Mouse (Mus musculus) midbrain, embryonic 10.5 days (tissue): ENCODE measurements around the gene Mex3d. TPM values are rescaled to one million over a fixed set of nuclear protein-coding genes. Genes with fewer than 3 reads are reported as not detected.

Experiments
- DNase-seq: peaks from one replicate; pipeline ENCODE4 v3.0.0-alpha.2; 2017; ENCODE audit warnings: low spot score
- H3K27ac ChIP-seq: fragments of 300-500 bp; sonication (generic); replicated peaks from 2 replicates; pipeline ENCODE4 v1.5.1; 2016; ENCODE audit warnings: mild to moderate bottlenecking
- H3K27me3 ChIP-seq: fragments of 300-500 bp; sonication (generic); 2 replicates; pipeline ENCODE4 v1.6.1; 2016; ENCODE audit warnings: low read depth, mild to moderate bottlenecking; ENCODE audit not compliant: poor library complexity, severe bottlenecking
- H3K36me3 ChIP-seq: fragments of 300-500 bp; sonication (generic); 2 replicates; pipeline ENCODE4 v1.6.1; 2016; ENCODE audit warnings: mild to moderate bottlenecking, moderate library complexity
- H3K4me1 ChIP-seq: fragments of 300-500 bp; sonication (generic); 2 replicates; pipeline ENCODE4 v1.6.1; 2016
- H3K4me3 ChIP-seq: fragments of 300-500 bp; sonication (generic); 2 replicates; pipeline ENCODE4 v1.5.1; 2016; ENCODE audit warnings: mild to moderate bottlenecking, moderate library complexity
- H3K9me3 ChIP-seq: fragments of 300-500 bp; sonication (generic); replicated peaks from 2 replicates; pipeline ENCODE4 v1.6.1; 2016; ENCODE audit warnings: mild to moderate bottlenecking
- WGBS: fragments of 180-500 bp; shearing (Covaris S2); methylation state at CpG from one replicate; pipeline ENCODE4 v1.1.7; 2016; 5-methylcytosine and 5-hydroxymethylcytosine counted together
- polyA plus RNA-seq: library from polyadenylated mRNA; unstranded; fragments of >200 nt; fragmentation: Nextera tagmentation; extraction: Ambion mirVana; gene quantifications from 2 replicates; pipeline ENCODE4 v1.2.1, GENCODE M21; 2016

Gene Mex3d
- polyA plus RNA-seq, 1 experiment from 2014 or later, result 6.3 TPM

GRCm38 (mm10) chr10:80423562-80423961 is 36.1 kb upstream of the Mex3d start:
- Histone ChIP-seq H3K36me3 (peaks cover 100% of the 10 kb centered on the region), H3K4me3 (no peak overlapping the region), H3K9me3 (peaks cover 7% of the 10 kb centered on the region; the same call in 1 of the 2 replicates), H3K27me3 (no peaks in the 10 kb centered on the region), H3K27ac (0 out of 2 replicates have a peak overlapping the region, but pooled peaks have one; percentile 30), H3K4me1 (peaks cover 18% of the 10 kb centered on the region)
- WGBS, result 54% methylated on average over 4 of the region's 4 CpGs
- DNase-seq, result no peak

GRCm38 (mm10) chr10:80421651-80422472 is 34.4 kb upstream of the Mex3d start:
- Histone ChIP-seq H3K4me1 (peaks cover 18% of the 10 kb centered on the region), H3K36me3 (peaks cover 100% of the 10 kb centered on the region), H3K27me3 (no peaks in the 10 kb centered on the region), H3K9me3 (peaks cover 7% of the 10 kb centered on the region; the same call in 1 of the 2 replicates), H3K27ac (no peak overlapping the region), H3K4me3 (no peak overlapping the region)
- no peak for DNase-seq
- 90% methylated on average over 9 of the region's 9 CpGs for WGBS

- Histone ChIP-seq H3K27me3 (no peaks in the 10 kb centered on the region), H3K9me3 (peaks cover 4% of the 10 kb centered on the region; the same call in 1 of the 2 replicates), H3K4me3 (0 out of 2 replicates have a peak overlapping the region, but pooled peaks have one; percentile 2), H3K27ac (no peak overlapping the region), H3K36me3 (peaks cover 100% of the 10 kb centered on the region), H3K4me1 (peaks cover 18% of the 10 kb centered on the region)
- WGBS, result 95% methylated on average over 8 of the region's 8 CpGs
- DNase-seq, result no peak
Measured at GRCm38 (mm10) chr10:80421208-80421607, 33.7 kb upstream of the Mex3d start.

GRCm38 (mm10) chr10:80420729-80421128 is 33.3 kb upstream of the Mex3d start:
- DNase-seq, result no peak
- WGBS, result 92% methylated on average over 10 of the region's 10 CpGs
- peaks cover 100% of the 10 kb centered on the region for H3K36me3 ChIP-seq
- H3K9me3 ChIP-seq, result no peaks in the 10 kb centered on the region; the same call in 1 of the 2 replicates
- H3K4me3 ChIP-seq, result 0 out of 2 replicates have a peak overlapping the region, but pooled peaks have one; percentile 2
- H3K27me3 ChIP-seq, result no peaks in the 10 kb centered on the region
- no peak overlapping the region for H3K27ac ChIP-seq
- H3K4me1 ChIP-seq, result peaks cover 18% of the 10 kb centered on the region

GRCm38 (mm10) chr10:80419419-80419818 is 32.0 kb upstream of the Mex3d start:
- no peaks in the 10 kb centered on the region for H3K9me3 ChIP-seq
- peaks cover 100% of the 10 kb centered on the region for H3K36me3 ChIP-seq
- no peak overlapping the region for H3K4me3 ChIP-seq
- peaks cover 16% of the 10 kb centered on the region for H3K4me1 ChIP-seq
- no peak overlapping the region for H3K27ac ChIP-seq
- no peak for DNase-seq
- no peaks in the 10 kb centered on the region for H3K27me3 ChIP-seq
- WGBS, result 96% methylated on average over 8 of the region's 8 CpGs

- 89% methylated on average over 3 of the region's 3 CpGs for WGBS
- no peak for DNase-seq
- H3K27ac ChIP-seq, result no peak overlapping the region
- H3K4me1 ChIP-seq, result peaks cover 5% of the 10 kb centered on the region; the same call in 1 of the 2 replicates
- no peaks in the 10 kb centered on the region for H3K27me3 ChIP-seq
- H3K9me3 ChIP-seq, result no peaks in the 10 kb centered on the region
- H3K36me3 ChIP-seq, result peaks cover 100% of the 10 kb centered on the region
- H3K4me3 ChIP-seq, result no peak overlapping the region
Measured at GRCm38 (mm10) chr10:80418311-80418710, 30.9 kb upstream of the Mex3d start.

GRCm38 (mm10) chr10:80417841-80418240 is 30.4 kb upstream of the Mex3d start:
- Histone ChIP-seq H3K36me3 (peaks cover 100% of the 10 kb centered on the region), H3K27ac (no peak overlapping the region), H3K9me3 (no peaks in the 10 kb centered on the region), H3K4me1 (0 out of 2 replicates have a peak, but pooled peaks cover 2% of the 10 kb centered on the region), H3K27me3 (no peaks in the 10 kb centered on the region), H3K4me3 (no peak overlapping the region)
- WGBS, result 94% methylated on average over 1 of the region's 1 CpGs
- DNase-seq, result no peak

- 91% methylated on average over 10 of the region's 10 CpGs for WGBS
- no peaks in the 10 kb centered on the region for H3K9me3 ChIP-seq
- DNase-seq, result no peak
- 0 out of 2 replicates have a peak, but pooled peaks cover 2% of the 10 kb centered on the region for H3K4me1 ChIP-seq
- H3K27me3 ChIP-seq, result no peaks in the 10 kb centered on the region
- no peak overlapping the region for H3K4me3 ChIP-seq
- H3K36me3 ChIP-seq, result peaks cover 100% of the 10 kb centered on the region
- no peak overlapping the region for H3K27ac ChIP-seq
Measured at GRCm38 (mm10) chr10:80417371-80417770, 29.9 kb upstream of the Mex3d start.

GRCm38 (mm10) chr10:80415566-80415965 is 28.1 kb upstream of the Mex3d start:
- no peak for DNase-seq
- Histone ChIP-seq H3K27me3 (no peaks in the 10 kb centered on the region), H3K27ac (no peak overlapping the region), H3K4me1 (0 out of 2 replicates have a peak, but pooled peaks cover 2% of the 10 kb centered on the region), H3K36me3 (peaks cover 100% of the 10 kb centered on the region), H3K9me3 (no peaks in the 10 kb centered on the region), H3K4me3 (peak overlapping the region; percentile 9; the same call in 1 of the 2 replicates)
- WGBS, result 92% methylated on average over 7 of the region's 7 CpGs

GRCm38 (mm10) chr10:80412656-80413541 is 25.4 kb upstream of the Mex3d start:
- H3K27me3 ChIP-seq, result no peaks in the 10 kb centered on the region

GRCm38 (mm10) chr10:80407924-80408323 is 20.5 kb upstream of the Mex3d start:
- Histone ChIP-seq H3K27ac (no peak overlapping the region), H3K36me3 (peaks cover 59% of the 10 kb centered on the region), H3K27me3 (no peaks in the 10 kb centered on the region), H3K4me1 (peaks cover 31% of the 10 kb centered on the region), H3K4me3 (peak overlapping the region; percentile 88), H3K9me3 (no peaks in the 10 kb centered on the region)
- 54% methylated on average over 4 of the region's 4 CpGs for WGBS
- DNase-seq, result no peak

More at GRCm38 (mm10) chr10:80412656-80413541, 25.4 kb upstream of the Mex3d start:
- Histone ChIP-seq H3K4me3 (no peak overlapping the region; the same call in 1 of the 2 replicates), H3K27ac (no peak overlapping the region), H3K36me3 (peaks cover 91% of the 10 kb centered on the region), H3K4me1 (peaks cover 5% of the 10 kb centered on the region), H3K9me3 (no peaks in the 10 kb centered on the region)
- 90% methylated on average over 44 of the region's 44 CpGs for WGBS
- DNase-seq, result no peak

- Histone ChIP-seq H3K36me3 (peaks cover 59% of the 10 kb centered on the region), H3K4me1 (peaks cover 31% of the 10 kb centered on the region), H3K9me3 (no peaks in the 10 kb centered on the region), H3K27me3 (no peaks in the 10 kb centered on the region), H3K27ac (peak within 1 kb of the TSS; percentile 83), H3K4me3 (peak within 1 kb of the TSS; percentile 88)
- WGBS, result 3% methylated on average over 27 of the region's 27 CpGs
- peak; percentile 91 for DNase-seq
Measured at GRCm38 (mm10) chr10:80406684-80407501, 19.4 kb upstream of the Mex3d start, which contains the start of gene Uqcr11. Uqcr11 (minus strand) TSS chr10:80406830.
